Mouse (Mus musculus): ENCODE results near the gene Fam163b. TPM values are rescaled to one million over a fixed set of nuclear protein-coding genes. Genes with fewer than 3 reads are reported as not detected.
A peak's percentile ranks its signal among the peaks of the same experiment; 100 is the strongest.

Gene Fam163b
- polyA plus RNA-seq, 1 experiment from 2014 or later = 0.04 TPM

DNA sequence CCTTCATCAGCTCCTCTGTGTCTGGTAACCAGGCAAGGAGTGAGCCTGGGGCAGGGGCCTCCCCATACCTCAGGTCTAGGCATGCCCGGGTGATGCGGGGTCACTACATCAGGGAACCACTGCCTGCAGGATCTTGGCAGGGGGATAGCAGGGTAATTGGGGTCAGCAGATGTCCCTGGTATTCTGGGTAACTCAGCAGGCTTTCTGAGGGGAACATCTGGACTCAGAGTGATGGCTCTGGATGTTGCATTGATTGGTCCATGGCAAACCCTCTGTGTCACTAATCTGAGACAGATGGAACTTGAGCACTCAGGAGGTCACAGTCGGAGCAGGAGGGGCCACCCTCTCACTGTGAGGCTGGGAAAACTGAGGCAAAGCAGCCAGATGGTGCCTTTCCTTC, 35.5 kb downstream of the Fam163b start:
- no peak overlapping the region for H3K27ac ChIP-seq (ENCODE audit: low read length)
- no peak overlapping the region for H3K4me3 ChIP-seq (replicated peaks; ENCODE audit: low read length)
- no peaks in the 10 kb centered on the region for H3K4me1 ChIP-seq (ENCODE audit: control insufficient read depth, insufficient read depth, low read length)
- WGBS = 61% methylated on average over 3 of the region's 3 CpGs
- no peaks in the 10 kb centered on the region for H3K9me3 ChIP-seq (replicated peaks; ENCODE audit: control insufficient read depth, low read length)
- no peaks in the 10 kb centered on the region for H3K27me3 ChIP-seq (ENCODE audit: control insufficient read depth, insufficient read depth, low read length)
- no peak overlapping the region for H3K4me2 ChIP-seq (ENCODE audit: low read depth, low read length)
- no peak overlapping the region for H3K9ac ChIP-seq (ENCODE audit: low read length)
- no peaks in the 10 kb centered on the region for H3K36me3 ChIP-seq (ENCODE audit: control insufficient read depth, insufficient read depth, low read length)
- no peak for ATAC-seq (ENCODE audit: insufficient read depth, low FRiP score)

DNA sequence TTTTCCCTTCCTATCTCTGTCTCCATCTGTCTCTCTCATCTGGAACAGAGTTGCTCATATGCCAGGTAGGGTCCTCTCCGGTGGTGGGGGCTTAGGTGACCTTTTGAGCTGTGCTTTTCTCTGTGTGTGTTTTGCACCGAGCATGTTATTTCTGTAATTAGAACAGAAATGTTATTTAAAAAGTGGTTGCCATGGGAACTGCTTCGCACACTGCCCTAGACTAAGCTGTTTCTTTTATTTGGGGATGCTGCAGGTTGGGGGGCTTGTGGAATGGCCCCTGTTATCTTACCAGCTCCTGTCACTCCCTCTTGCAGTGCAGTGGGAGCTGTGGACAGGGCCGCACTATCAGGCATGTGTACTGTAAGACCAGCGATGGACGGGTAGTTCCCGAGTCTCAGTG, 38.7 kb downstream of the Fam163b start:
- Histone ChIP-seq H3K27ac (ENCODE audit: low read length) (no peak overlapping the region), H3K4me1 (ENCODE audit: control insufficient read depth, insufficient read depth, low read length) (peaks cover 2% of the 10 kb centered on the region; the same call in 1 of the 2 replicates), H3K4me2 (ENCODE audit: low read depth, low read length) (no peak overlapping the region), H3K36me3 (ENCODE audit: control insufficient read depth, insufficient read depth, low read length) (no peaks in the 10 kb centered on the region), H3K9ac (ENCODE audit: low read length) (no peak overlapping the region), H3K4me3 (replicated peaks; ENCODE audit: low read length) (no peak overlapping the region), H3K27me3 (ENCODE audit: control insufficient read depth, insufficient read depth, low read length) (no peaks in the 10 kb centered on the region), H3K9me3 (replicated peaks; ENCODE audit: control insufficient read depth, low read length) (no peaks in the 10 kb centered on the region)
- 70% methylated on average over 7 of the region's 7 CpGs for WGBS
- no peak for ATAC-seq (ENCODE audit: insufficient read depth, low FRiP score)

DNA sequence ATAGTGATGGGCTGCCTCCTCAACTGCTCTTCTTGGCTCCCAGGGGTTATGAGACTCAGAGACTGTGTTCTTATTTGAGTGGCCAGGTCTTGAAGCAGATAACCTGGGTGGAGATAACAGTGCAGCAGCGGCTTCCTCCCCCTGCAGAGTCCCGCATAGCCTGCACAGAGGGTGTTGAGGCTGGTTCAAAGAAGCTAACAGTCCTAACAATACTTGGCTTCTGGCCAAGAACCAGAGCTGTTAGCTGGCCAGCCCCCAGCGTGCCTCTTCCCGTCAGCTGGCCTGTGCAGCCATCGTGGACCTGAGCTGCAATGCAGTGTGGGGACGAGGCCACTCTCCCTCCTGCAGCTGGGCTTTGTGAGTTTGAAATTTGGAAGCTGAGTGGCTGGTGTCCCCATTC, 44.5 kb downstream of the Fam163b start:
- Histone ChIP-seq H3K4me3 (replicated peaks; ENCODE audit: low read length) (no peak overlapping the region), H3K27ac (ENCODE audit: low read length) (peak overlapping the region; percentile 79), H3K36me3 (ENCODE audit: control insufficient read depth, insufficient read depth, low read length) (no peaks in the 10 kb centered on the region), H3K4me1 (ENCODE audit: control insufficient read depth, insufficient read depth, low read length) (peaks cover 28% of the 10 kb centered on the region), H3K9ac (ENCODE audit: low read length) (no peak overlapping the region), H3K9me3 (replicated peaks; ENCODE audit: control insufficient read depth, low read length) (no peaks in the 10 kb centered on the region), H3K27me3 (ENCODE audit: control insufficient read depth, insufficient read depth, low read length) (no peaks in the 10 kb centered on the region), H3K4me2 (ENCODE audit: low read depth, low read length) (no peak overlapping the region)
- WGBS = 3% methylated on average over 6 of the region's 6 CpGs
- peak; percentile 80 for ATAC-seq (ENCODE audit: insufficient read depth, low FRiP score)

DNA sequence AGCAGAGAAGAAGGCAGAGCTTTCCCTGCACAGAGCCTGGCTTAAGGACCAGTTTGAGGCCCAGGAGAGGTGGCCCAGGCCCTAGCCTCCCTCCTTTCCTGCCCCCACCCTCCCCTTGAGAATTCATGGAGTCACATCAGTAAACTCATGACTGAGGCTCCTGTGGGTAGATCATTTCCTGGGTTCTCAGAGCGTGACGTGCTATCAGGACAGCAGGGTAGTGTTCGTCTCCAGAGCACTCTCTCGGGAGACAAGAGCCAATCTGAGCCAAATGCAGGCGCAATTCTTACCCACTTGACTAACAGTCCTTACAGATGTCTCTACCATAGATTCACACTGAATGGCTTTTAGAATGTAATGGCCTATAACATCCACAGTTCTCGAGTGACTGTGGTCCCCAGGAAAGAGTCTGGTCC, 45.0 kb downstream of the Fam163b start:
- Histone ChIP-seq H3K27ac (ENCODE audit: low read length) (peak overlapping the region; percentile 79), H3K36me3 (ENCODE audit: control insufficient read depth, insufficient read depth, low read length) (no peaks in the 10 kb centered on the region), H3K9ac (ENCODE audit: low read length) (no peak overlapping the region), H3K4me2 (ENCODE audit: low read depth, low read length) (no peak overlapping the region), H3K27me3 (ENCODE audit: control insufficient read depth, insufficient read depth, low read length) (no peaks in the 10 kb centered on the region), H3K4me1 (ENCODE audit: control insufficient read depth, insufficient read depth, low read length) (peaks cover 28% of the 10 kb centered on the region), H3K4me3 (replicated peaks; ENCODE audit: low read length) (no peak overlapping the region), H3K9me3 (replicated peaks; ENCODE audit: control insufficient read depth, low read length) (no peaks in the 10 kb centered on the region)
- ATAC-seq (ENCODE audit: insufficient read depth, low FRiP score) = peak; percentile 18; the same call in 1 of the 2 replicates
- WGBS = 51% methylated on average over 6 of the region's 6 CpGs

DNA sequence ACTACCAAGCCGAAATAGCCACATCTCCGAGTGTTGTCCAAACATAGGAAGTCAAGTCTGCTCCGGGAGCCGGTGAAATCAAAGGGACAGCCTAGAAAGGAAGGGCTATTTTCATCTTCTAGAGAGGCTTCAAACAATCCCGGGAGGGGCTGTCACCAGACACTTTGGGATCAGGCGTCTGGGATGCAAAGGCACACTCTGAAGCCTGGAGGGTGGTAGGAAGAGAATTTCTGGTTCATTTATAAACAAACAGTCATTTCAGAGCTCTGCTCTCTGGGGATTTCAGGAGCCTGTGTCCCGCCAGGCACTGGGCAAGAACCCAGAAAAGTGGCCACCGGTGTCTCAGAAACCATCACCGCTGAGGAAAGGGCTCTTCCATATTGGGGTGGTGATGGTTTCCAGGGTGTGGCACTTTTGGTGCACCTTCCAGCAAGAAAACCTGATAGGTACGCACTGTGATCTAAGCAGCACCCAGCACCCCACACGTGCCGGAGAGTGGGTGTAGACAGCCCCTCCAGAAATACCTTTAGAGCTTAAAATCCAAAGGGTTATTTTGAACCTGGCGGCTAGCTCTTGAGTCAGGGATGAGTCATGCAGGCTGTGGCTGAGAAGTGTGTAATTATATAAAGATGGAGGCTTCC, 45.8 kb downstream of the Fam163b start:
- 39% methylated on average over 13 of the region's 13 CpGs for WGBS
- no peak for ATAC-seq (ENCODE audit: insufficient read depth, low FRiP score)
- Histone ChIP-seq H3K4me3 (replicated peaks; ENCODE audit: low read length) (no peak overlapping the region), H3K9ac (ENCODE audit: low read length) (no peak overlapping the region; the same call in 1 of the 2 replicates), H3K27me3 (ENCODE audit: control insufficient read depth, insufficient read depth, low read length) (no peaks in the 10 kb centered on the region), H3K9me3 (replicated peaks; ENCODE audit: control insufficient read depth, low read length) (no peaks in the 10 kb centered on the region), H3K36me3 (ENCODE audit: control insufficient read depth, insufficient read depth, low read length) (no peaks in the 10 kb centered on the region), H3K4me2 (ENCODE audit: low read depth, low read length) (no peak overlapping the region), H3K4me1 (ENCODE audit: control insufficient read depth, insufficient read depth, low read length) (peaks cover 28% of the 10 kb centered on the region), H3K27ac (ENCODE audit: low read length) (peak overlapping the region; percentile 79)

DNA sequence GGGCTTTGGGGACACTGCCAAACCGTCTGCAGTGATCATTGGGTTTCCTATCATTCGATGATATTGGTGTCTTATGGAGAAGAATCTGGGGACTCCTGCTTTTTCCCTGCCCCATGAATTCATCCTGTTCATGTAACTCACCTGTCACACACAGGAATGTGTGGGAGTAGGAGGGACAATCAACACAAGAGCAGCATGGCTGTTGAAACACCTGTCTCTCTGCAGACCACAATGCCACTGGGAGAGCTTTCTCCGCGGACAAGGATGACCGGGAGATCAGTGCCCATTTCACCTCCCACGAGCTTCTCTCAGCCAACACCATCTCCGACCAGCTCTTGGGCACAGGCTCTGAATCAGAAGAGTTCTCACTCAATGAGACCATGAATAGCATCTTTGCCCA, 47.1 kb downstream of the Fam163b start:
- Histone ChIP-seq H3K36me3 (ENCODE audit: control insufficient read depth, insufficient read depth, low read length) (no peaks in the 10 kb centered on the region), H3K4me1 (ENCODE audit: control insufficient read depth, insufficient read depth, low read length) (peaks cover 28% of the 10 kb centered on the region), H3K4me3 (replicated peaks; ENCODE audit: low read length) (no peak overlapping the region), H3K4me2 (ENCODE audit: low read depth, low read length) (no peak overlapping the region), H3K9me3 (replicated peaks; ENCODE audit: control insufficient read depth, low read length) (no peaks in the 10 kb centered on the region), H3K27me3 (ENCODE audit: control insufficient read depth, insufficient read depth, low read length) (no peaks in the 10 kb centered on the region), H3K27ac (ENCODE audit: low read length) (no peak overlapping the region), H3K9ac (ENCODE audit: low read length) (no peak overlapping the region)
- 92% methylated on average over 7 of the region's 7 CpGs for WGBS
- no peak for ATAC-seq (ENCODE audit: insufficient read depth, low FRiP score)

DNA sequence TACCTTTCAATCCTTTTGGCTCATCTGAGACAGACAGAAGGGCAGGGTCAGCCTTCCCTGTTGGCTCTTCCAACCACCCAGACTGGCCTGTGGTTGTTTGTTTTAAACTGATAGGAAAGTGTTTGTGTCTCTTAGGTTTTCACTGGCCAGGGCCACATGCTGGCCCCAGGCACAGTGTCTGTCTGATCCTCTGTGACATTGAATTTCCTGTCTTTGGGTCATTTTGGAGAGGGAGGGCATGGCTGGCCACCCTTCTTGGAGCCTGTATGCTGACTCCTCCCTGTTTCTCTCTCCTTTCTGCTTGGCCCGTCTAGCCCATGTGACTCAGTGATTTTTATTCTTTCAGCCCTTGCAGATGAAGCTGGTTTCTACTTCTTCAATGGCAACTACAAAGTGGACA, 53.1 kb downstream of the Fam163b start:
- Histone ChIP-seq H3K9me3 (replicated peaks; ENCODE audit: control insufficient read depth, low read length) (no peaks in the 10 kb centered on the region), H3K27ac (ENCODE audit: low read length) (peak overlapping the region; percentile 81; the same call in 1 of the 2 replicates), H3K27me3 (ENCODE audit: control insufficient read depth, insufficient read depth, low read length) (no peaks in the 10 kb centered on the region), H3K9ac (ENCODE audit: low read length) (no peak overlapping the region), H3K36me3 (ENCODE audit: control insufficient read depth, insufficient read depth, low read length) (no peaks in the 10 kb centered on the region), H3K4me2 (ENCODE audit: low read depth, low read length) (no peak overlapping the region), H3K4me1 (ENCODE audit: control insufficient read depth, insufficient read depth, low read length) (peaks cover 41% of the 10 kb centered on the region), H3K4me3 (replicated peaks; ENCODE audit: low read length) (no peak overlapping the region)
- no peak for ATAC-seq (ENCODE audit: insufficient read depth, low FRiP score)
- WGBS = 54% methylated on average over 1 of the region's 1 CpGs

DNA sequence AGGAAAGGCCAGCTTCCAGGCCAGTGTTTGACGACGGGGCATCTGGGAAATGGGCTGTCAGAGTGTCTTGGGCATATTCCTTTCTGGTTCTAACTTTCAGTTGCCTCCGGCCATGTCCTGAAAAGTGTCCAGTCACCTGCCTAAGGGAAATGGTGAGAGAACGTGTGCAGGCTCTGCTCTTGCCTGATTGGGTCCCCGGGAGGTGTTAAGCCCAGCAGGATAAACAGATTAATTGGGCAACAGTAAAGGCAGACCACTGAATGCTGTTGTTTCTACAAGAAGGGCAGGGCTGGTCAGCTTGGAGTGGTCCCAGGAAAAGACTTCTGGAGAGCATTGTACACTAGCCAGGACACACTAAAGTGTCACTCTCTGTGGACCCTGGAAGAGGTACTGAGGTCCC, 53.6 kb downstream of the Fam163b start:
- no peak overlapping the region for H3K9ac ChIP-seq (ENCODE audit: low read length)
- ATAC-seq (ENCODE audit: insufficient read depth, low FRiP score) = no peak
- peaks cover 41% of the 10 kb centered on the region for H3K4me1 ChIP-seq (ENCODE audit: control insufficient read depth, insufficient read depth, low read length)
- no peaks in the 10 kb centered on the region for H3K36me3 ChIP-seq (ENCODE audit: control insufficient read depth, insufficient read depth, low read length)
- H3K4me2 ChIP-seq (ENCODE audit: low read depth, low read length) = no peak overlapping the region
- peak overlapping the region; percentile 81 for H3K27ac ChIP-seq (ENCODE audit: low read length)
- H3K27me3 ChIP-seq (ENCODE audit: control insufficient read depth, insufficient read depth, low read length) = no peaks in the 10 kb centered on the region
- no peak overlapping the region for H3K4me3 ChIP-seq (replicated peaks; ENCODE audit: low read length)
- WGBS = 57% methylated on average over 5 of the region's 5 CpGs
- H3K9me3 ChIP-seq (replicated peaks; ENCODE audit: control insufficient read depth, low read length) = no peaks in the 10 kb centered on the region

DNA sequence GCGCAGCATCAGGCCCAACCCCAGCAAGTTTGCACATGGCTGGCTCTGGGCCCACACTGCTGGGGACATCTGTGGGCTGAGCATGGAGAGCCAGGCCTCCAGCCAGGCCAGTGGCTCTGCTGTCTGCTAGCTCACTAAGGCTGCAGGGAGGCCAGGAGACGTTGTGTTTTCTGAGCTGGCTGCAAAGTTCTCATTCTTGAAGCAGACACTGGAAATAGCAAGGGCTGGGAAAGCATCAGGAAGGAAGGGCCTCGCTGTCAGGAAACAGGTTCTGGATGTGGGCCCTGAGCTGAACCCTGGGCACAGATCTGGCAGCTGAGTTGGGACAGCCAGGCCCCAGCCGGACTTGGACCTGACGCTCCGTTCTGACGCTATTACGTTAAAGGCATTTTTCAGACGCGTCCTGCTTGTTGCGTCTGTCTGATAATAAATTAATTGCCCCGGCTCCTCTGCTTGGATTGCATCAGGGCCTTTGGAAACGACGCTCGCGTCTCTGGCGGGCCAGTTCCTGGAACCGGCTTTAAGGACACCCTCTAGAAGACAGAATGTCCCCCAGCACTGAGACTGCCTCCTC, 54.1 kb downstream of the Fam163b start:
- H3K27me3 ChIP-seq (ENCODE audit: control insufficient read depth, insufficient read depth, low read length) = no peaks in the 10 kb centered on the region
- H3K27ac ChIP-seq (ENCODE audit: low read length) = peak overlapping the region; percentile 81
- no peaks in the 10 kb centered on the region for H3K36me3 ChIP-seq (ENCODE audit: control insufficient read depth, insufficient read depth, low read length)
- no peak overlapping the region for H3K9ac ChIP-seq (ENCODE audit: low read length)
- H3K4me3 ChIP-seq (replicated peaks; ENCODE audit: low read length) = no peak overlapping the region
- no peak overlapping the region for H3K4me2 ChIP-seq (ENCODE audit: low read depth, low read length)
- peaks cover 41% of the 10 kb centered on the region for H3K4me1 ChIP-seq (ENCODE audit: control insufficient read depth, insufficient read depth, low read length)
- peak; percentile 62 for ATAC-seq (ENCODE audit: insufficient read depth, low FRiP score)
- whole genome bisulfite sequencing = 33% methylated on average over 18 of the region's 18 CpGs
- no peaks in the 10 kb centered on the region for H3K9me3 ChIP-seq (replicated peaks; ENCODE audit: control insufficient read depth, low read length)

All from stomach, embryonic 16.5 days (tissue).